Comparison of ENCODE assay signal across 7 mouse cellular contexts in genomic region chr13:82092186-82092585, GRCm38 (mm10).
A peak's percentile ranks its signal among the peaks of the same experiment; 100 is the strongest.
DNase-seq lines count a peak whose midpoint lies in the region; ATAC-seq and TF ChIP-seq lines count a peak whose summit lies in the region.

No protein-coding gene starts in this region.

- no peaks in the 10 kb centered on the region for H3K27me3 ChIP-seq in kidney, embryonic 14.5 days (ENCODE audit: control insufficient read depth, insufficient read depth, low read length)
- peaks cover 2% of the 10 kb centered on the region; the same call in 1 of the 2 replicates for H3K27me3 ChIP-seq in G1E (ENCODE audit: insufficient read depth, low read length)
- no peaks in the 10 kb centered on the region for H3K27me3 ChIP-seq in embryonic facial prominence, embryonic 10.5 days (replicated peaks; ENCODE audit: low read depth, poor library complexity, severe bottlenecking)

- H3K4me2 ChIP-seq in kidney, embryonic 14.5 days (replicated peaks; ENCODE audit: low read depth, low read length): no peak overlapping the region

- H3K4me1 ChIP-seq in kidney, embryonic 14.5 days (ENCODE audit: control insufficient read depth, insufficient read depth, low read length): no peaks in the 10 kb centered on the region
- no peaks in the 10 kb centered on the region for H3K4me1 ChIP-seq in G1E (ENCODE audit: insufficient read depth, low read depth, low read length)
- peaks cover 4% of the 10 kb centered on the region; the same call in 1 of the 2 replicates for H3K4me1 ChIP-seq in embryonic facial prominence, embryonic 10.5 days

- no peak for ATAC-seq in kidney, embryonic 14.5 days (ENCODE audit: low FRiP score, low TSS enrichment)
- no peak for ATAC-seq in G1E (ENCODE audit: extremely low read depth, insufficient number of reproducible peaks, low FRiP score, poor library complexity, severe bottlenecking)
- no peak for ATAC-seq in erythroid progenitor cell, adult 5-6 weeks (replicated peaks; ENCODE audit: low FRiP score, poor library complexity, severe bottlenecking)

- TF ChIP-seq CTCF in G1E (IDR thresholded peaks at IDR 0.05; ENCODE audit: low read depth, low read length): 0 out of 2 replicates have a peak, but pooled peaks have one; percentile 6

- peak; percentile 28 for DNase-seq in kidney, adult 18-20 months
- DNase-seq in B cell, adult 2 months: peak; percentile 59 to 66
- no peak for DNase-seq in G1E (ENCODE audit: low spot score)
- peak; percentile 32 for DNase-seq in embryonic facial prominence, embryonic 10.5 days (ENCODE audit: low spot score)
- peak; percentile 50 for DNase-seq in lung, postnatal 36 days

- no peak overlapping the region for H3K9ac ChIP-seq in kidney, embryonic 14.5 days (ENCODE audit: low read depth, low read length)

- no peak overlapping the region for H3K27ac ChIP-seq in kidney, embryonic 14.5 days (ENCODE audit: low read depth, low read length)
- no peak overlapping the region for H3K27ac ChIP-seq in embryonic facial prominence, embryonic 10.5 days (replicated peaks)

- H3K9me3 ChIP-seq in kidney, embryonic 14.5 days (ENCODE audit: control insufficient read depth, low read length): no peaks in the 10 kb centered on the region
- H3K9me3 ChIP-seq in G1E (replicated peaks): no peaks in the 10 kb centered on the region
- no peaks in the 10 kb centered on the region for H3K9me3 ChIP-seq in embryonic facial prominence, embryonic 10.5 days

- no peak overlapping the region for H3K4me3 ChIP-seq in kidney, embryonic 14.5 days (ENCODE audit: low read length)
- no peak overlapping the region for H3K4me3 ChIP-seq in G1E (ENCODE audit: low read depth, low read length)
- H3K4me3 ChIP-seq in embryonic facial prominence, embryonic 10.5 days: no peak overlapping the region

- 82% methylated on average over 5 of the region's 5 CpGs for WGBS in kidney, embryonic 14.5 days
- WGBS in embryonic facial prominence, embryonic 10.5 days: 82% methylated on average over 5 of the region's 5 CpGs

- no peaks in the 10 kb centered on the region for H3K36me3 ChIP-seq in kidney, embryonic 14.5 days (ENCODE audit: control insufficient read depth, insufficient read depth, low read length)
- H3K36me3 ChIP-seq in G1E (replicated peaks): no peaks in the 10 kb centered on the region
- no peaks in the 10 kb centered on the region for H3K36me3 ChIP-seq in embryonic facial prominence, embryonic 10.5 days (replicated peaks)
